Mouse (Mus musculus) myocyte (in vitro differentiated cells): ENCODE results near the gene Myom1. TPM values are rescaled to one million over a fixed set of nuclear protein-coding genes. Genes with fewer than 3 reads are reported as not detected.

Experiments used
- H3K27me3 ChIP-seq: one replicate; pipeline ENCODE4 v1.6.1; 2011; ENCODE audit not compliant: control insufficient read depth, insufficient read depth, insufficient read length
- H3K36me3 ChIP-seq: one replicate; pipeline ENCODE4 v1.6.1; 2011; ENCODE audit not compliant: control insufficient read depth, insufficient read depth
- H3K4me2 ChIP-seq: one replicate; pipeline ENCODE4 v1.6.1; 2011; ENCODE audit warnings: low read depth, control low read depth
- H3K4me3 ChIP-seq: one replicate; pipeline ENCODE4 v1.5.1; 2011; ENCODE audit warnings: mild to moderate bottlenecking, control low read depth, moderate library complexity
- H3K79me2 ChIP-seq: one replicate; pipeline ENCODE4 v1.6.1; 2011; ENCODE audit not compliant: control insufficient read depth, insufficient read depth
- H3ac ChIP-seq: one replicate; pipeline ENCODE4 v1.6.1; 2011; ENCODE audit not compliant: control insufficient read depth, insufficient read length
- CEBPB ChIP-seq: IDR thresholded peaks from 2 replicates; pipeline ENCODE4 v1.6.1; 2011; ENCODE audit warnings: mild to moderate bottlenecking, moderate library complexity; ENCODE audit not compliant: poor library complexity, insufficient read depth, severe bottlenecking
- E2F4 ChIP-seq: IDR thresholded peaks from one replicate; pipeline ENCODE4 v1.6.1; 2011; ENCODE audit warnings: mild to moderate bottlenecking, control low read depth, moderate library complexity; ENCODE audit not compliant: insufficient read depth
- MAX ChIP-seq: IDR thresholded peaks from one replicate; pipeline ENCODE4 v1.6.1; 2011; ENCODE audit warnings: low read depth, mild to moderate bottlenecking, control low read depth
- MYOD1 ChIP-seq, 3 experiments: IDR thresholded peaks; one replicate each; pipeline ENCODE4 v1.6.1; 2011; ENCODE audit warnings: control low read depth in 2 of 3, low read depth in 2 of 3, mild to moderate bottlenecking in 2 of 3, moderate library complexity in 1 of 3; ENCODE audit not compliant: insufficient read length in 2 of 3, control insufficient read depth in 1 of 3
- MYOG ChIP-seq, 3 experiments: IDR thresholded peaks; one replicate each; pipeline ENCODE4 v1.6.1; 2011; ENCODE audit warnings: control low read depth in 2 of 3, low read depth in 2 of 3, mild to moderate bottlenecking in 2 of 3; ENCODE audit not compliant: insufficient read length in 2 of 3, control insufficient read depth in 1 of 3, insufficient read depth in 1 of 3
- POLR2A ChIP-seq: IDR thresholded peaks from one replicate; pipeline ENCODE4 v1.6.1; 2011; ENCODE audit warnings: low read depth, mild to moderate bottlenecking, control low read depth, moderate library complexity; ENCODE audit not compliant: insufficient read length
- POLR2AphosphoS2 ChIP-seq: IDR thresholded peaks from one replicate; pipeline ENCODE4 v1.6.1; 2011; ENCODE audit warnings: low read depth, control low read depth; ENCODE audit not compliant: insufficient read length
- REST ChIP-seq: IDR thresholded peaks from one replicate; pipeline ENCODE4 v1.6.1; 2011; ENCODE audit warnings: mild to moderate bottlenecking, control low read depth, moderate library complexity; ENCODE audit not compliant: insufficient read depth, insufficient read length
- SRF ChIP-seq: IDR thresholded peaks from one replicate; pipeline ENCODE4 v1.6.1; 2011; ENCODE audit warnings: low read depth; ENCODE audit not compliant: control insufficient read depth, insufficient read length
- TCF12 ChIP-seq: IDR thresholded peaks from one replicate; pipeline ENCODE4 v1.6.1; 2011; ENCODE audit warnings: mild to moderate bottlenecking, control low read depth; ENCODE audit not compliant: poor library complexity, insufficient read depth, severe bottlenecking
- TCF3 ChIP-seq: IDR thresholded peaks from one replicate; pipeline ENCODE4 v1.6.1; 2011; ENCODE audit warnings: low read depth, control low read depth; ENCODE audit not compliant: insufficient read length
- USF1 ChIP-seq: IDR thresholded peaks from one replicate; pipeline ENCODE4 v1.6.1; 2011; ENCODE audit warnings: low read depth, mild to moderate bottlenecking, control low read depth, moderate library complexity
- polyA plus RNA-seq: library from polyadenylated mRNA; unstranded; fragments of >200 nt; fragmentation: generic; extraction: Trizol; gene quantifications from one replicate; pipeline ENCODE4 v1.2.1, GENCODE M21; 2012; ENCODE audit warnings: missing spikeins

The Myom1 gene
- polyA plus RNA-seq, 1 experiment, result 52.7 TPM

GRCm38 (mm10) chr17:71013105-71013504, 10.7 kb downstream of the Myom1 start:
- Histone ChIP-seq H3K79me2 (no peaks in the 10 kb centered on the region), H3K27me3 (no peaks in the 10 kb centered on the region), H3K36me3 (no peaks in the 10 kb centered on the region), H3ac (no peak overlapping the region), H3K4me3 (no peak overlapping the region), H3K4me2 (no peak overlapping the region)
- no peak for TF ChIP-seq USF1
- TF ChIP-seq MYOG (IDR thresholded peaks at IDR 0.05; ENCODE audit: control insufficient read depth in 1 of 3, insufficient read depth in 1 of 3, insufficient read length in 2 of 3, low read depth in 2 of 3), result peak in 1 of 3 experiments; percentile 34
- TF ChIP-seq POLR2AphosphoS2, result no peak
- TF ChIP-seq TCF12, result no peak
- peak in 1 of 3 experiments; percentile 41 for TF ChIP-seq MYOD1 (IDR thresholded peaks at IDR 0.05; ENCODE audit: control insufficient read depth in 1 of 3, insufficient read length in 2 of 3, low read depth in 2 of 3)

GRCm38 (mm10) chr17:71014911-71015310, 12.5 kb downstream of the Myom1 start:
- H3ac ChIP-seq, result no peak overlapping the region
- H3K4me2 ChIP-seq, result no peak overlapping the region
- TF ChIP-seq E2F4 (no peak), REST (no peak), USF1 (no peak), CEBPB (no peak), TCF3 (no peak), SRF (no peak), POLR2A (no peak), MYOG (IDR thresholded peaks at IDR 0.05; ENCODE audit: control insufficient read depth in 1 of 3, insufficient read depth in 1 of 3, insufficient read length in 2 of 3, low read depth in 2 of 3) (no peak), POLR2AphosphoS2 (no peak), MAX (no peak), MYOD1 (IDR thresholded peaks at IDR 0.05; ENCODE audit: control insufficient read depth in 1 of 3, insufficient read length in 2 of 3, low read depth in 2 of 3) (no peak), TCF12 (no peak)
- no peaks in the 10 kb centered on the region for H3K79me2 ChIP-seq
- H3K27me3 ChIP-seq, result no peaks in the 10 kb centered on the region
- no peak overlapping the region for H3K4me3 ChIP-seq
- no peaks in the 10 kb centered on the region for H3K36me3 ChIP-seq

- Histone ChIP-seq H3K36me3 (no peaks in the 10 kb centered on the region), H3K4me2 (no peak overlapping the region), H3ac (no peak overlapping the region), H3K4me3 (no peak overlapping the region), H3K27me3 (no peaks in the 10 kb centered on the region), H3K79me2 (no peaks in the 10 kb centered on the region)
- TF ChIP-seq MYOG (IDR thresholded peaks at IDR 0.05; ENCODE audit: control insufficient read depth in 1 of 3, insufficient read depth in 1 of 3, insufficient read length in 2 of 3, low read depth in 2 of 3), result no peak
- no peak for TF ChIP-seq POLR2A
- no peak for TF ChIP-seq REST
- TF ChIP-seq SRF, result no peak
Measured at GRCm38 (mm10) chr17:71017457-71017998, 15.1 kb downstream of the Myom1 start.

GRCm38 (mm10) chr17:71018151-71018550, 15.7 kb downstream of the Myom1 start:
- Histone ChIP-seq H3ac (no peak overlapping the region), H3K4me3 (no peak overlapping the region), H3K79me2 (no peaks in the 10 kb centered on the region), H3K27me3 (no peaks in the 10 kb centered on the region), H3K4me2 (no peak overlapping the region), H3K36me3 (no peaks in the 10 kb centered on the region)
- TF ChIP-seq POLR2A (no peak), TCF12 (no peak), SRF (no peak), REST (no peak), USF1 (no peak), TCF3 (no peak), CEBPB (no peak)

GRCm38 (mm10) chr17:71018616-71019308, 16.3 kb downstream of the Myom1 start:
- Histone ChIP-seq H3K4me2 (peak overlapping the region; percentile 2), H3ac (no peak overlapping the region), H3K79me2 (no peaks in the 10 kb centered on the region), H3K27me3 (no peaks in the 10 kb centered on the region), H3K36me3 (no peaks in the 10 kb centered on the region), H3K4me3 (peak overlapping the region; percentile 16)
- TF ChIP-seq TCF3 (no peak), USF1 (no peak), REST (no peak), POLR2AphosphoS2 (no peak)
